Mouse (Mus musculus): ENCODE data around the gene Mxd1.

Gene Mxd1

DNA sequence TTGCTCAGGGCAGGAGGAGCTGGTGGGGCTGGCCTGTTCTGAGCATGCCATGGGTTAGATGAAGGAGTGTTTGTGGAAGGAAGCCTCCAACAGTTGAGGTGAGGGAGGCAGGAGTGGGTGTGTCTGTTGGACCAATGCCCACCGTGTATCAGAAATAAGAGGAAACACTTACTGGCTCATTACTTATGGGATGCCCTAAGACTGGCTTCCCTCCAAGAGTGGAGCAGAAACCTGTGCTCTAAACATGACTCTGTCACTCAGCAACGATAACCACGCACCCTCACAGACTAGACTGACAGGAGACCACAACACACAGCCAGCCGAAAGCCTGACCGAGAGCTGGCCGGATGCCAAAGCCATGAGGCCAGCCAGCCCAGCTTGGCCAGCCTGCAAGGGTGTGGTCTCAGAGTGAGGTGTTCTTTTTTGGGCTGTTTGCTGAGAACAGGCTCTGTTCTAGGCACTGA is 69.0 kb downstream of the Mxd1 start:
- DNase-seq (ENCODE audit: low spot score in 2 of 2): no peak

- DNase-seq (ENCODE audit: low spot score in 2 of 2): peak; percentile 56 to 85
These were observed 69.8 kb downstream of the Mxd1 start for GRCm38 (mm10) chr6:86599197-86599596.

DNA sequence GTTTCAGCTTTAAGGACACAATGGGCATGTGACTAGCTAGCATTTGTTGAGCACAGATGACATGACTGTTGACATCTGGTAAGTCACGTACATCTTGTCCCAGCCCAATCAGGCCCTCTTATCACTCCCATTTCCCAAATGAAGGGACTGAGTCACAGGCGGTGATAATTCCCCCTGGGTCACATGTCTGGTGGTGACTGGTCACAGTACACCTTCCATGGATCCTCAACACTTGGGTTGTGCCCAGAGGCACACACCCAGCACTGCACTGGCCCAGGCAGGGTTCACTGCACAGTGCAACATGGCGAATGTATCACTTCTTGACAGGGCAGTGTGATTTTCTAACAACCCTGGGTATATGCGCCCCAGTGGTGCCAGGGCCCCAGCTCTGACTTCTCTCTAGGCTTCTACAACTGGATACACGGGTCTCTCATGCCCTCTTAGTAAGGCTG is 70.2 kb downstream of the Mxd1 start:
- DNase-seq (ENCODE audit: low spot score in 2 of 2): no peak
